Mouse (Mus musculus) MEL (cell line): Measurements from ENCODE around the gene Lurap1. TPM values are rescaled to one million over a fixed set of nuclear protein-coding genes. Genes with fewer than 3 reads are reported as not detected.

Experiments
- DNase-seq: peaks from one replicate; pipeline ENCODE4 v3.0.0; 2011; ENCODE audit warnings: low read depth, low spot score
- H3K27ac ChIP-seq: 2 replicates; pipeline ENCODE4 v1.5.1; 2012; ENCODE audit warnings: low read depth, mild to moderate bottlenecking, control low read depth, low read length, moderate library complexity; ENCODE audit not compliant: control insufficient read depth
- H3K27me3 ChIP-seq, 2 experiments: fragments of 150-350 bp in 1 of 2; sonication (generic) in 1 of 2; 2 replicates each; pipeline ENCODE4 v1.6.1; 2012; ENCODE audit warnings: low read length in 2 of 2, mild to moderate bottlenecking in 2 of 2, improper control_type of control experiment in 1 of 2, moderate library complexity in 1 of 2; ENCODE audit not compliant: insufficient read depth in 2 of 2, control insufficient read depth in 1 of 2
- H3K36me3 ChIP-seq, 2 experiments: 2 replicates each; pipeline ENCODE4 v1.6.1; 2012 to 2014; ENCODE audit warnings: low read length in 2 of 2, improper control_type of control experiment in 1 of 2, inconsistent platforms in 1 of 2, mild to moderate bottlenecking in 1 of 2; ENCODE audit not compliant: insufficient read depth in 2 of 2, control insufficient read depth in 1 of 2
- H3K4me1 ChIP-seq, 2 experiments: fragments of 150-350 bp in 1 of 2; sonication (generic) in 1 of 2; 2 replicates each; pipeline ENCODE4 v1.6.1; 2012; ENCODE audit warnings: low read length in 2 of 2, improper control_type of control experiment in 1 of 2, mild to moderate bottlenecking in 1 of 2; ENCODE audit not compliant: insufficient read depth in 2 of 2, control insufficient read depth in 1 of 2
- H3K4me3 ChIP-seq, 2 experiments: fragments of 150-350 bp in 1 of 2; sonication (generic) in 1 of 2; 2 replicates each; pipeline ENCODE4 v1.5.1; 2012; ENCODE audit warnings: low read depth in 2 of 2, low read length in 2 of 2, mild to moderate bottlenecking in 2 of 2, moderate library complexity in 2 of 2, control low read depth in 1 of 2, improper control_type of control experiment in 1 of 2; ENCODE audit not compliant: control insufficient read depth in 1 of 2, insufficient read depth in 1 of 2
- H3K79me2 ChIP-seq: 2 replicates; pipeline ENCODE4 v1.6.1; 2012; ENCODE audit warnings: mild to moderate bottlenecking, low read length, moderate library complexity; ENCODE audit not compliant: control insufficient read depth, poor library complexity, insufficient read depth
- H3K9ac ChIP-seq: 2 replicates; pipeline ENCODE4 v1.6.1; 2012; ENCODE audit warnings: low read depth, mild to moderate bottlenecking, control low read depth, low read length, moderate library complexity; ENCODE audit not compliant: control insufficient read depth, poor library complexity, severe bottlenecking
- H3K9me3 ChIP-seq: fragments of 150-350 bp; sonication (generic); replicated peaks from 2 replicates; pipeline ENCODE4 v1.6.1; 2012; ENCODE audit warnings: mild to moderate bottlenecking, low read length, improper control_type of control experiment, moderate library complexity; ENCODE audit not compliant: insufficient read depth
- BHLHE40 ChIP-seq: IDR thresholded peaks from 2 replicates; pipeline ENCODE4 v1.6.1; 2012; ENCODE audit warnings: low read depth, mild to moderate bottlenecking, inconsistent platforms, low read length, improper control_type of control experiment, borderline replicate concordance
- CHD1 ChIP-seq: IDR thresholded peaks from 2 replicates; pipeline ENCODE4 v1.6.1; 2012; ENCODE audit warnings: low read depth, mild to moderate bottlenecking, inconsistent platforms, low read length, improper control_type of control experiment
- E2F4 ChIP-seq: IDR thresholded peaks from 2 replicates; pipeline ENCODE4 v1.6.1; 2011; ENCODE audit warnings: low read depth, low read length, improper control_type of control experiment, borderline replicate concordance
- EP300 ChIP-seq, 2 experiments: IDR thresholded peaks; 2 replicates each; pipeline ENCODE4 v1.6.1; 2011; ENCODE audit warnings: improper control_type of control experiment in 2 of 2, low read length in 2 of 2, low read depth in 1 of 2, mild to moderate bottlenecking in 1 of 2
- ETS1 ChIP-seq: IDR thresholded peaks from 2 replicates; pipeline ENCODE4 v1.6.1; 2012; ENCODE audit warnings: low read depth, mild to moderate bottlenecking, inconsistent platforms, low read length, improper control_type of control experiment, moderate library complexity
- GABPA ChIP-seq: IDR thresholded peaks from 2 replicates; pipeline ENCODE4 v1.6.1; 2012; ENCODE audit warnings: low read depth, mild to moderate bottlenecking, inconsistent platforms, low read length, improper control_type of control experiment, moderate library complexity
- GATA1 ChIP-seq: IDR thresholded peaks from 2 replicates; pipeline ENCODE4 v1.6.1; 2011; ENCODE audit warnings: low read depth, low read length, improper control_type of control experiment
- JUND ChIP-seq: IDR thresholded peaks from 2 replicates; pipeline ENCODE4 v1.6.1; 2011; ENCODE audit warnings: low read depth, mild to moderate bottlenecking, improper control_type of control experiment, low read length
- MAFK ChIP-seq: IDR thresholded peaks from 2 replicates; pipeline ENCODE4 v1.6.1; 2011; ENCODE audit warnings: low read depth, mild to moderate bottlenecking, low read length, improper control_type of control experiment, borderline replicate concordance
- MAX ChIP-seq: IDR thresholded peaks from 2 replicates; pipeline ENCODE4 v1.6.1; 2011; ENCODE audit warnings: low read length, improper control_type of control experiment
- MEF2A ChIP-seq: IDR thresholded peaks from 2 replicates; pipeline ENCODE4 v1.6.1; 2014; ENCODE audit warnings: low read depth, mild to moderate bottlenecking, inconsistent platforms, low read length, improper control_type of control experiment; ENCODE audit not compliant: poor library complexity, insufficient replicate concordance, severe bottlenecking; ENCODE audit errors: extremely low read depth
- NRF1 ChIP-seq: IDR thresholded peaks from 2 replicates; pipeline ENCODE4 v1.6.1; 2014; ENCODE audit warnings: low read depth, mild to moderate bottlenecking, inconsistent platforms, low read length, improper control_type of control experiment, moderate library complexity; ENCODE audit not compliant: poor library complexity, insufficient read depth, severe bottlenecking
- POLR2AphosphoS2 ChIP-seq: IDR thresholded peaks from 2 replicates; pipeline ENCODE4 v1.6.1; 2011; ENCODE audit warnings: low read length, improper control_type of control experiment
- RAD21 ChIP-seq: IDR thresholded peaks from 2 replicates; pipeline ENCODE4 v1.6.1; 2011; ENCODE audit warnings: mild to moderate bottlenecking, low read depth, low read length, improper control_type of control experiment
- SMC3 ChIP-seq: IDR thresholded peaks from 2 replicates; pipeline ENCODE4 v1.6.1; 2011; ENCODE audit warnings: low read depth, low read length, improper control_type of control experiment
- TAL1 ChIP-seq: IDR thresholded peaks from 2 replicates; pipeline ENCODE4 v1.6.1; 2012; ENCODE audit warnings: mild to moderate bottlenecking, inconsistent platforms, low read length, moderate library complexity, mixed read lengths
- TBP ChIP-seq: IDR thresholded peaks from 2 replicates; pipeline ENCODE4 v1.8.0; 2011; ENCODE audit warnings: low read depth, low read length, improper control_type of control experiment
- UBTF ChIP-seq: IDR thresholded peaks from 2 replicates; pipeline ENCODE4 v1.6.1; 2012; ENCODE audit warnings: low read depth, mild to moderate bottlenecking, inconsistent platforms, low read length, improper control_type of control experiment, moderate library complexity, borderline replicate concordance; ENCODE audit not compliant: insufficient read depth
- USF2 ChIP-seq, 2 experiments: IDR thresholded peaks; 2 replicates each; pipeline ENCODE4 v1.6.1; 2011 to 2012; ENCODE audit warnings: improper control_type of control experiment in 2 of 2, low read length in 2 of 2, borderline replicate concordance in 1 of 2, inconsistent platforms in 1 of 2, low read depth in 1 of 2, mild to moderate bottlenecking in 1 of 2; ENCODE audit not compliant: insufficient read depth in 1 of 2
- ZKSCAN1 ChIP-seq: IDR thresholded peaks from 2 replicates; pipeline ENCODE4 v1.6.1; 2012; ENCODE audit warnings: low read depth, mild to moderate bottlenecking, inconsistent platforms, low read length, improper control_type of control experiment, moderate library complexity
- ZMIZ1 ChIP-seq: IDR thresholded peaks from 2 replicates; pipeline ENCODE4 v1.6.1; 2012; ENCODE audit warnings: low read depth, mild to moderate bottlenecking, inconsistent platforms, low read length, improper control_type of control experiment, moderate library complexity
- ZNF384 ChIP-seq: IDR thresholded peaks from 2 replicates; pipeline ENCODE4 v1.6.1; 2012; ENCODE audit warnings: low read depth, mild to moderate bottlenecking, inconsistent platforms, low read length, improper control_type of control experiment
- polyA plus RNA-seq, 2 experiments: library from polyadenylated mRNA; stranded (reverse) in 1 of 2; unstranded in 1 of 2; fragments of >175 nt in 1 of 2; fragments of >200 nt in 1 of 2; gene quantifications; 2 replicates each; pipeline versions ENCODE4 v1.2.1 to v1.2.4; 2012; ENCODE audit warnings: low replicate concordance in 2 of 2, low read depth in 1 of 2; ENCODE audit not compliant: insufficient read length in 2 of 2, insufficient read depth in 1 of 2, missing spikeins in 1 of 2
- total RNA-seq: library from RNA; depleted of rRNA; stranded (reverse); fragments of 300-350 nt; gene quantifications from 2 replicates; pipeline ENCODE4 v1.2.3, GENCODE M21; 2012

Lurap1 gene
- total and polyA plus RNA-seq, 3 experiments, result 0.85 to 1.2 TPM; not detected in 1

GRCm38 (mm10) chr4:116175711-116176542 is 24.8 kb upstream of the Lurap1 start:
- Histone ChIP-seq H3K79me2 (no peaks in the 10 kb centered on the region), H3K9me3 (no peaks in the 10 kb centered on the region), H3K27ac (no peak overlapping the region), H3K9ac (no peak overlapping the region), H3K4me3 (no peak overlapping the region)
- DNase-seq, result peak; percentile 64
- TF ChIP-seq MEF2A, result 0 out of 2 replicates have a peak, but pooled peaks have one; percentile 79
- no peak for TF ChIP-seq GABPA
- peak; percentile 44 for TF ChIP-seq TAL1
- peak; percentile 44; the same call in 1 of the 2 replicates for TF ChIP-seq GATA1
- TF ChIP-seq NRF1, result no peak
- peak in 1 of 2 experiments; percentile 16; a peak in 1 of 4 replicates for TF ChIP-seq EP300 (IDR thresholded peaks at IDR 0.05; ENCODE audit: low read depth in 1 of 2, low read length in 2 of 2)
- peak; percentile 84 for TF ChIP-seq ETS1
- TF ChIP-seq, all 39 proteins: peak for 5
- H3K36me3 ChIP-seq, result peaks cover 0 to 12% of the 10 kb centered on the region in 2 experiments; a peak in 2 of 4 replicates
- no peaks in the 10 kb centered on the region for H3K27me3 ChIP-seq
- peaks cover 2 to 22% of the 10 kb centered on the region in 2 experiments; a peak in 2 of 4 replicates for H3K4me1 ChIP-seq

GRCm38 (mm10) chr4:116175136-116175535 is 24.0 kb upstream of the Lurap1 start:
- Histone ChIP-seq H3K36me3 (peaks cover 0 to 12% of the 10 kb centered on the region in 2 experiments; a peak in 2 of 4 replicates), H3K79me2 (no peaks in the 10 kb centered on the region), H3K9me3 (no peaks in the 10 kb centered on the region), H3K4me3 (no peak overlapping the region), H3K9ac (no peak overlapping the region), H3K27me3 (no peaks in the 10 kb centered on the region), H3K27ac (no peak overlapping the region), H3K4me1 (peaks cover 2 to 22% of the 10 kb centered on the region in 2 experiments; a peak in 2 of 4 replicates)
- DNase-seq, result no peak
- TF ChIP-seq BHLHE40, result no peak
- TF ChIP-seq JUND, result no peak
- TF ChIP-seq POLR2AphosphoS2, result no peak
- no peak for TF ChIP-seq SMC3
- TF ChIP-seq ZKSCAN1, result no peak
- no peak for TF ChIP-seq USF2 (IDR thresholded peaks at IDR 0.05; ENCODE audit: borderline replicate concordance in 1 of 2, insufficient read depth in 1 of 2, low read depth in 1 of 2, low read length in 2 of 2)
- no peak for TF ChIP-seq GABPA
- no peak for TF ChIP-seq MAFK
- TF ChIP-seq MAX, result no peak
- TF ChIP-seq TBP, result no peak
- no peak for TF ChIP-seq RAD21
- TF ChIP-seq ZMIZ1, result no peak
- no peak for TF ChIP-seq ZNF384
- no peak for TF ChIP-seq ETS1
- TF ChIP-seq CHD1, result no peak
- TF ChIP-seq E2F4, result no peak
- no peak for TF ChIP-seq UBTF
- TF ChIP-seq GATA1, result no peak
